Mouse (Mus musculus) myocyte (in vitro differentiated cells): ENCODE data around the gene Tsc1. TPM values are rescaled to one million over a fixed set of nuclear protein-coding genes. Genes with fewer than 3 reads are reported as not detected.

ENCODE experiments used
- H3K27me3 ChIP-seq: one replicate; pipeline ENCODE4 v1.6.1; 2011; ENCODE audit not compliant: control insufficient read depth, insufficient read depth, insufficient read length
- H3K36me3 ChIP-seq: one replicate; pipeline ENCODE4 v1.6.1; 2011; ENCODE audit not compliant: control insufficient read depth, insufficient read depth
- H3K4me2 ChIP-seq: one replicate; pipeline ENCODE4 v1.6.1; 2011; ENCODE audit warnings: low read depth, control low read depth
- H3K4me3 ChIP-seq: one replicate; pipeline ENCODE4 v1.5.1; 2011; ENCODE audit warnings: mild to moderate bottlenecking, control low read depth, moderate library complexity
- H3K79me2 ChIP-seq: one replicate; pipeline ENCODE4 v1.6.1; 2011; ENCODE audit not compliant: control insufficient read depth, insufficient read depth
- H3ac ChIP-seq: one replicate; pipeline ENCODE4 v1.6.1; 2011; ENCODE audit not compliant: control insufficient read depth, insufficient read length
- CEBPB ChIP-seq: IDR thresholded peaks from 2 replicates; pipeline ENCODE4 v1.6.1; 2011; ENCODE audit warnings: mild to moderate bottlenecking, moderate library complexity; ENCODE audit not compliant: poor library complexity, insufficient read depth, severe bottlenecking
- E2F4 ChIP-seq: IDR thresholded peaks from one replicate; pipeline ENCODE4 v1.6.1; 2011; ENCODE audit warnings: mild to moderate bottlenecking, control low read depth, moderate library complexity; ENCODE audit not compliant: insufficient read depth
- MAX ChIP-seq: IDR thresholded peaks from one replicate; pipeline ENCODE4 v1.6.1; 2011; ENCODE audit warnings: low read depth, mild to moderate bottlenecking, control low read depth
- MYOD1 ChIP-seq, 3 experiments: IDR thresholded peaks; one replicate each; pipeline ENCODE4 v1.6.1; 2011; ENCODE audit warnings: control low read depth in 2 of 3, low read depth in 2 of 3, mild to moderate bottlenecking in 2 of 3, moderate library complexity in 1 of 3; ENCODE audit not compliant: insufficient read length in 2 of 3, control insufficient read depth in 1 of 3
- MYOG ChIP-seq, 3 experiments: IDR thresholded peaks; one replicate each; pipeline ENCODE4 v1.6.1; 2011; ENCODE audit warnings: control low read depth in 2 of 3, low read depth in 2 of 3, mild to moderate bottlenecking in 2 of 3; ENCODE audit not compliant: insufficient read length in 2 of 3, control insufficient read depth in 1 of 3, insufficient read depth in 1 of 3
- POLR2A ChIP-seq: IDR thresholded peaks from one replicate; pipeline ENCODE4 v1.6.1; 2011; ENCODE audit warnings: low read depth, mild to moderate bottlenecking, control low read depth, moderate library complexity; ENCODE audit not compliant: insufficient read length
- POLR2AphosphoS2 ChIP-seq: IDR thresholded peaks from one replicate; pipeline ENCODE4 v1.6.1; 2011; ENCODE audit warnings: low read depth, control low read depth; ENCODE audit not compliant: insufficient read length
- REST ChIP-seq: IDR thresholded peaks from one replicate; pipeline ENCODE4 v1.6.1; 2011; ENCODE audit warnings: mild to moderate bottlenecking, control low read depth, moderate library complexity; ENCODE audit not compliant: insufficient read depth, insufficient read length
- SRF ChIP-seq: IDR thresholded peaks from one replicate; pipeline ENCODE4 v1.6.1; 2011; ENCODE audit warnings: low read depth; ENCODE audit not compliant: control insufficient read depth, insufficient read length
- TCF12 ChIP-seq: IDR thresholded peaks from one replicate; pipeline ENCODE4 v1.6.1; 2011; ENCODE audit warnings: mild to moderate bottlenecking, control low read depth; ENCODE audit not compliant: poor library complexity, insufficient read depth, severe bottlenecking
- TCF3 ChIP-seq: IDR thresholded peaks from one replicate; pipeline ENCODE4 v1.6.1; 2011; ENCODE audit warnings: low read depth, control low read depth; ENCODE audit not compliant: insufficient read length
- USF1 ChIP-seq: IDR thresholded peaks from one replicate; pipeline ENCODE4 v1.6.1; 2011; ENCODE audit warnings: low read depth, mild to moderate bottlenecking, control low read depth, moderate library complexity
- polyA plus RNA-seq: library from polyadenylated mRNA; unstranded; fragments of >200 nt; fragmentation: generic; extraction: Trizol; gene quantifications from one replicate; pipeline ENCODE4 v1.2.1, GENCODE M21; 2012; ENCODE audit warnings: missing spikeins

Gene Tsc1
- polyA plus RNA-seq, 1 experiment: 7.6 TPM

DNA sequence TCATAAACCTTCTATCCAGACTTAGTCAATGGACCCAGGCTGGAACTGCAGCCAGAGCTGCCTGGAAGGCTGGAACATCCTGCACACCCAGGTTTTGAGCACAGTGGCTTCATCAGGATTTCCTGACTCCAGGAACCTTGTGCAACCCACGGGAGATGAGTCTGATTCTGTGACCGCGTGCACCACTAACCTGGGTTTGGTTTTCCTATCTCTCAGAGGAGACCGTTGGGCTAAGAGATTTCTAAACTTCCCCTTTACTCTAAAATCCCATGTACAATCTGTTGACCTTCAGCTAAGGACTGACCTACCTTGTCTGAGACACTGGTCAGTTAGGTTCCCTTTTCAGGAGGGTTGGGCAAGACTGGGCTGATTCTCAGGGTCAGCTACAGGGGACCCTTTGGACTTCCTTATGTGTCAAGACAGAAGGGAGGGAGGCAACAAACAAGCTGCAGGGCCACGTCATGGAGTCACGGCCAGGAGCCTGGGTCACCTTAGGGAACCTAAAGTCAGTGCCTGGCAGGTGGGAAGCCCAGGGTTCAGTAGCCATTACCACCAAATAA is 22.2 kb upstream of the Tsc1 start:
- H3K4me2 ChIP-seq: no peak overlapping the region
- TF ChIP-seq TCF3: no peak
- TF ChIP-seq CEBPB: no peak
- TF ChIP-seq MYOD1 (IDR thresholded peaks at IDR 0.05; ENCODE audit: control insufficient read depth in 1 of 3, insufficient read length in 2 of 3, low read depth in 2 of 3): no peak
- no peak for TF ChIP-seq POLR2AphosphoS2
- no peak for TF ChIP-seq REST
- TF ChIP-seq SRF: no peak
- no peak for TF ChIP-seq MYOG (IDR thresholded peaks at IDR 0.05; ENCODE audit: control insufficient read depth in 1 of 3, insufficient read depth in 1 of 3, insufficient read length in 2 of 3, low read depth in 2 of 3)
- no peak for TF ChIP-seq POLR2A
- no peak for TF ChIP-seq MAX
- no peak for TF ChIP-seq TCF12
- no peak for TF ChIP-seq E2F4
- TF ChIP-seq USF1: no peak
- H3K27me3 ChIP-seq: peaks cover 33% of the 10 kb centered on the region
- no peak overlapping the region for H3K4me3 ChIP-seq
- no peaks in the 10 kb centered on the region for H3K79me2 ChIP-seq
- no peak overlapping the region for H3ac ChIP-seq
- H3K36me3 ChIP-seq: no peaks in the 10 kb centered on the region

DNA sequence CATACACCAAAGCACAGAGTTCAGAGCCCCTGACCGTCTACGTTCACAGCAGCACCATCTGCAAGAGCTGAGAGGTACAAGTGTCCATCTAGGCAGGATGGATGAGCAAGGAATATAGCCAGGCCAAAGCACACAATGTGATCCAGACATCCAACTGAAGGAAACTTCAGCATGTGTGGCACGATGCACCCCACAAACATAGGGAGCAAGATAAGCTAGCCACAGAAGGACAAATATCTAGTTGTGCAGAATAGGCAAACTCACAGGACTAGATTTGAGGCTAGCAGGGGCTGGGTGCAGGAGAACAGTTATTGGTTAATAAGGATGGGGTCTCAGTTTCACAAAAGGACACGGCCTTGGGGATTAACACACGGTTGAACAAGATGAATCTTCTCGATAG is 21.7 kb upstream of the Tsc1 start:
- H3K4me3 ChIP-seq: no peak overlapping the region
- no peaks in the 10 kb centered on the region for H3K79me2 ChIP-seq
- H3ac ChIP-seq: no peak overlapping the region
- no peak overlapping the region for H3K4me2 ChIP-seq
- H3K36me3 ChIP-seq: no peaks in the 10 kb centered on the region
- TF ChIP-seq REST (no peak), MYOD1 (IDR thresholded peaks at IDR 0.05; ENCODE audit: control insufficient read depth in 1 of 3, insufficient read length in 2 of 3, low read depth in 2 of 3) (no peak), CEBPB (no peak), POLR2AphosphoS2 (no peak), MYOG (IDR thresholded peaks at IDR 0.05; ENCODE audit: control insufficient read depth in 1 of 3, insufficient read depth in 1 of 3, insufficient read length in 2 of 3, low read depth in 2 of 3) (no peak), USF1 (no peak), MAX (no peak), TCF3 (no peak), TCF12 (no peak), POLR2A (no peak)
- peaks cover 32% of the 10 kb centered on the region for H3K27me3 ChIP-seq

DNA sequence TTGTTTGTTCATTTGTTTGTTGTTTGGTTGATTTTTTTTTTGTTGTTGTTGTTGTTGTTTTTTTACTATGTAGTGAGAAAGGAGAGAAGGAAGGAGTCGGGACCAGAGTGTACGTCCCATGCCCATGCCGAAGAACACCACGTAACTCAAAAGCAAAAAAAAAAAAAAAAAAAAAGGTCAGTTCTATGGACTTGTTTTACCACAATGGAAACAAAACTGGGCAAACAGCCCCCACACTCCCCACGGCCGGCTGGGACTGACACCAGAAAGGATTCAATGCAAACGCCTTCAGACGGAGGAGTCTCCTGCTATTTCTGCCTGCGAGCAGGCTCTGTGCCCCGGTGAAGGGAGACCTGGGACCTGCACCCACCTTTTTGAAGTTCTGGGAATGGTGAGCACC is 20.5 kb upstream of the Tsc1 start:
- no peak overlapping the region for H3K4me3 ChIP-seq
- H3K79me2 ChIP-seq: no peaks in the 10 kb centered on the region
- no peak for TF ChIP-seq TCF12
- TF ChIP-seq REST: no peak
- TF ChIP-seq TCF3: no peak
- no peak for TF ChIP-seq USF1
- no peak for TF ChIP-seq E2F4
- TF ChIP-seq CEBPB: no peak
- TF ChIP-seq MAX: no peak
- TF ChIP-seq MYOG (IDR thresholded peaks at IDR 0.05; ENCODE audit: control insufficient read depth in 1 of 3, insufficient read depth in 1 of 3, insufficient read length in 2 of 3, low read depth in 2 of 3): no peak
- TF ChIP-seq SRF: no peak
- no peak for TF ChIP-seq POLR2A
- no peak for TF ChIP-seq MYOD1 (IDR thresholded peaks at IDR 0.05; ENCODE audit: control insufficient read depth in 1 of 3, insufficient read length in 2 of 3, low read depth in 2 of 3)
- no peak for TF ChIP-seq POLR2AphosphoS2
- no peaks in the 10 kb centered on the region for H3K36me3 ChIP-seq
- no peak overlapping the region for H3K4me2 ChIP-seq
- H3ac ChIP-seq: no peak overlapping the region
- peaks cover 21% of the 10 kb centered on the region for H3K27me3 ChIP-seq

- Histone ChIP-seq H3K4me3 (no peak overlapping the region), H3K79me2 (no peaks in the 10 kb centered on the region), H3K27me3 (peaks cover 26% of the 10 kb centered on the region), H3K36me3 (no peaks in the 10 kb centered on the region), H3ac (no peak overlapping the region), H3K4me2 (no peak overlapping the region)
- TF ChIP-seq CEBPB: no peak
- TF ChIP-seq MAX: no peak
- no peak for TF ChIP-seq POLR2AphosphoS2
- no peak for TF ChIP-seq SRF
- no peak for TF ChIP-seq USF1
- no peak for TF ChIP-seq POLR2A
- TF ChIP-seq MYOG (IDR thresholded peaks at IDR 0.05; ENCODE audit: control insufficient read depth in 1 of 3, insufficient read depth in 1 of 3, insufficient read length in 2 of 3, low read depth in 2 of 3): no peak
- TF ChIP-seq TCF12: no peak
- no peak for TF ChIP-seq E2F4
- TF ChIP-seq TCF3: no peak
- TF ChIP-seq MYOD1 (IDR thresholded peaks at IDR 0.05; ENCODE audit: control insufficient read depth in 1 of 3, insufficient read length in 2 of 3, low read depth in 2 of 3): no peak
- TF ChIP-seq REST: no peak
Observed at GRCm38 (mm10) chr2:28621111-28621510, 19.9 kb upstream of the Tsc1 start.

DNA sequence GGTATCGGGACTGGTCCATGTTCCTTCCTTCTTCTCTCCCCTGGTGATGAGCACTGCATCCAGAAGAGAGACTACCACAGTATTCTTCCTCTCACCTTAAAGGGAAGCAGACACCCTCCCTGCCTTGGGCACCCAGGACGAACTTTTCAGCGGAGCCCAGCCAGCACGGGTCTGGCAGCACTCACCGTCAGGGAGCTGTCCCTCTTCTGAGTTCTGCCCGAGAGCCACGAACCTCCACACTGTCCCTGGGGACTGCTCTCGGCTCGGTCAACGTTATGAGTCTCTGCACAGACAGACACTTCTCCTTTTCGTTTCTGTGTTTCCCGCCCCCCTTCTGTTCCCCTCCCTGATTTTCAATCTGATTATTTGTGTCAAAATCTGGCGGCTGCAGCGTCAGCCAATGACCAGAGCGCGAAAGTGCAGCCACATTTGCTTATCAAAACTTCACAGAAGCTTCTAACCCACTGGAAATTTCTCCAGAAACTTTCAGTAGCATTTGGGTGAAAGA is 19.3 kb upstream of the Tsc1 start, which contains the start of gene Gfi1b:
TSS of gene Gfi1b (minus strand) at position 319 of the 508 bp plus-strand sequence.
- no peak within 1 kb of the TSS for H3K4me3 ChIP-seq
- TF ChIP-seq POLR2AphosphoS2 (no peak), REST (peak; percentile 49)
- no peak within 1 kb of the TSS for H3K4me2 ChIP-seq
- no peaks in the 10 kb centered on the region for H3K36me3 ChIP-seq
- peaks cover 31% of the 10 kb centered on the region for H3K27me3 ChIP-seq
- H3ac ChIP-seq: no peak within 1 kb of the TSS
- no peaks in the 10 kb centered on the region for H3K79me2 ChIP-seq
